Mouse (Mus musculus) C2C12 (cell line): Measurements from ENCODE around the gene Gfy. TPM values are rescaled to one million over a fixed set of nuclear protein-coding genes. Genes with fewer than 3 reads are reported as not detected.

Experiments
- H3K27me3 ChIP-seq: one replicate; pipeline ENCODE4 v1.6.1; 2011; ENCODE audit not compliant: control insufficient read depth, insufficient read depth, insufficient read length
- H3K36me3 ChIP-seq: one replicate; pipeline ENCODE4 v1.6.1; 2011; ENCODE audit not compliant: control insufficient read depth, insufficient read depth
- H3K4me3 ChIP-seq: one replicate; pipeline ENCODE4 v1.5.1; 2011; ENCODE audit warnings: mild to moderate bottlenecking, control low read depth; ENCODE audit not compliant: poor library complexity, insufficient read depth, severe bottlenecking
- H3K79me2 ChIP-seq: one replicate; pipeline ENCODE4 v1.6.1; 2011; ENCODE audit not compliant: control insufficient read depth, insufficient read depth
- H3K79me3 ChIP-seq: one replicate; pipeline ENCODE4 v1.6.1; 2011; ENCODE audit warnings: low read depth, control low read depth
- H3ac ChIP-seq: one replicate; pipeline ENCODE3; 2011; ENCODE audit warnings: low read depth; ENCODE audit not compliant: control insufficient read depth, insufficient read length
- CEBPB ChIP-seq: IDR thresholded peaks from one replicate; pipeline ENCODE4 v1.6.1; 2011; ENCODE audit warnings: low read depth, mild to moderate bottlenecking, control low read depth, moderate library complexity
- CTCF ChIP-seq: IDR thresholded peaks from one replicate; pipeline ENCODE4 v1.5.1; 2011; ENCODE audit not compliant: control insufficient read depth, insufficient read depth, insufficient read length
- FOSL1 ChIP-seq: IDR thresholded peaks from one replicate; pipeline ENCODE4 v1.8.0; 2011; ENCODE audit warnings: mild to moderate bottlenecking, low read length; ENCODE audit not compliant: poor library complexity, insufficient read depth, severe bottlenecking
- MAX ChIP-seq: IDR thresholded peaks from one replicate; pipeline ENCODE4 v1.6.1; 2011; ENCODE audit warnings: mild to moderate bottlenecking, control low read depth
- MYOD1 ChIP-seq: IDR thresholded peaks from one replicate; pipeline ENCODE4 v1.6.1; 2011; ENCODE audit warnings: low read depth; ENCODE audit not compliant: control insufficient read depth, insufficient read length
- MYOG ChIP-seq: IDR thresholded peaks from one replicate; pipeline ENCODE4 v1.6.1; 2011; ENCODE audit not compliant: control insufficient read depth, insufficient read length; ENCODE audit errors: extremely low read depth
- USF1 ChIP-seq: IDR thresholded peaks from one replicate; pipeline ENCODE4 v1.6.1; 2011; ENCODE audit warnings: low read depth, mild to moderate bottlenecking, control low read depth, moderate library complexity
- polyA plus RNA-seq: library from polyadenylated mRNA; unstranded; fragments of >200 nt; fragmentation: generic; extraction: Trizol; gene quantifications from one replicate; pipeline ENCODE4 v1.2.1, GENCODE M21; 2012; ENCODE audit warnings: missing spikeins

Gene Gfy
- polyA plus RNA-seq, 1 experiment = not detected

DNA sequence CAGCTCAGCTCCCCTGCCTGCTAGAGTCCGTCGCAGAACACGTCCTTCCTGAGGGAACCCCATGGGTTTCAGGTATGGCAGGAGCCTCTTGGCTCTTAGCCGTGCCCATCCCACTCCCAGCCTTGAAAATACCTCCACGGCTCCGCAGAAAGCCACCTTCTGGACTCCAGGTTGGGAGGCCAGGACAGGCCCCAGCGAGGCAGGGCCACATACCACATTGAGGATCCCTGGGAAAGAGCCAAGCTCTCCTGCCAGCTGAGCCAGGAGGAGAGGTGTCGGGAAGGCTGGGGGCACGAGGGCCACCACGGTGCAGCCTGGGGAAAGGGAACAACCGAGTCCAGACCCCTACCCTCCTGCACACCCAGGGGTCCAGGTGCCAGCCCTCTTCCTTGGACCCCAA lies 32.1 kb downstream of the Gfy start:
- H3ac ChIP-seq = no peak overlapping the region
- H3K79me2 ChIP-seq = no peaks in the 10 kb centered on the region
- no peaks in the 10 kb centered on the region for H3K36me3 ChIP-seq

DNA sequence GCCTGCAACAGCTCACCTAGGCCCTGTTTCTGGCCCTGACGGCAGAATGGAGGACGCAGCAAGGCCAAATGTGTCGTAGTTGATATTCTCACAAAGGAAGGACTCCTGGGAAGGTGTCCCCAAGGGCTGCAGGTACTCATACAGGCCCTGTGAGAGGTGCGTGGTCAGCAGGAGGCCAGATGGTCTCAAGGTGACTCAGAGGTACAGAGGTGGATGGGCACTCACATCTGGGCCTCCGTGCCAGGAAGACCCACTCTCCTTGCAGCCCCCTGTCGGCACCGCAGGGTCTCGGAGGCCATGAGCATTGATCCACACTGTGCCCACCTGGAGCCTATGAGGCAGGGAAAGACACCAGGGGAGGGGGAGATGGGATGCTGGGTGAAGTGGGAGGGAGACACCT lies 33.9 kb downstream of the Gfy start:
- no peak overlapping the region for H3ac ChIP-seq
- TF ChIP-seq CEBPB (no peak), MYOD1 (no peak), MAX (no peak), MYOG (no peak), FOSL1 (no peak), CTCF (no peak), USF1 (no peak)
- no peaks in the 10 kb centered on the region for H3K79me3 ChIP-seq
- H3K36me3 ChIP-seq = no peaks in the 10 kb centered on the region
- H3K4me3 ChIP-seq = no peak overlapping the region
- H3K79me2 ChIP-seq = no peaks in the 10 kb centered on the region
- H3K27me3 ChIP-seq = no peaks in the 10 kb centered on the region

More for the DNA sequence above, 32.1 kb downstream of the Gfy start:
- H3K27me3 ChIP-seq = no peaks in the 10 kb centered on the region
- H3K79me3 ChIP-seq = no peaks in the 10 kb centered on the region
- TF ChIP-seq MAX (no peak), FOSL1 (no peak), USF1 (no peak), MYOG (no peak), CTCF (no peak), MYOD1 (no peak)
- no peak overlapping the region for H3K4me3 ChIP-seq

DNA sequence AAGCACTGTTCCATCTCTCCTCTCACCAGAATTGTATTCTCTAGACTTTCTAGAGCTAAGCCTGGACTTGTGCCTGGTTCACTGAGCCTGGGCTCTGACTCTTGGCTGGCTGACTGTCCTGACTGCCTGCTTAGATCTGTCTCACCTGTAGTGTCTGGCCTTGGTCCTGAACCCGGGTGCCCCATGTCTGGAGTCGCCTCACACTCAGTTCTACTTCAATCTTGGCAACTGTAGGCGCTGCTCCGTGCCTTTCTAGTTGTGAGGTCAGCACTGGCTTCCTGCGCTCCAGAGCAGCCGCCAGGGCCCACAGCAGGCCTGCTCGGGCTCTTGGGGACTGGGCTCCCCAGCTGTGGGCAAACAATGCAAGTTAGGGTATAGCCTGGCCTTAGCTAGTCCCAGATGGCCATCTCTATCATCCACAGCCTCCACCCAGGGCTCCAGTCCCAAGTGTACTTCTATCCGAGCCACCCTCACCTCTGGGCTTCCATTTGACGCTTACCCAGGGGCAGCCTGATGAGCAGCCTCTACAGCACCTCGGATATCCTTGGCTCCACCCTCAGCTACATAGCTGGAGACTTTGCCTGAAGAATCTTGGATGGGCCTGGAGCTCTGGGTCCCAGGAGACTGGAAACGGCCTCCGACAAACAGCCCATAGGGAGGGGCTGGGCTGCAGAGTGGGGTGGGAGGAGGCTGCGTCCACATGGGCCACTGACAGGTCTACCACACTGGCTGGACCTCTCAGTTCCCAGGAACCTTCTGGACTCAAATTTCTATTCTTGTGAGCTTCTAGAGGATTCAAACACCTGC lies 34.8 kb downstream of the Gfy start:
- Histone ChIP-seq H3ac (no peak overlapping the region), H3K4me3 (no peak overlapping the region), H3K36me3 (no peaks in the 10 kb centered on the region), H3K79me3 (no peaks in the 10 kb centered on the region), H3K79me2 (no peaks in the 10 kb centered on the region), H3K27me3 (no peaks in the 10 kb centered on the region)
- TF ChIP-seq CTCF (no peak), MAX (no peak)

DNA sequence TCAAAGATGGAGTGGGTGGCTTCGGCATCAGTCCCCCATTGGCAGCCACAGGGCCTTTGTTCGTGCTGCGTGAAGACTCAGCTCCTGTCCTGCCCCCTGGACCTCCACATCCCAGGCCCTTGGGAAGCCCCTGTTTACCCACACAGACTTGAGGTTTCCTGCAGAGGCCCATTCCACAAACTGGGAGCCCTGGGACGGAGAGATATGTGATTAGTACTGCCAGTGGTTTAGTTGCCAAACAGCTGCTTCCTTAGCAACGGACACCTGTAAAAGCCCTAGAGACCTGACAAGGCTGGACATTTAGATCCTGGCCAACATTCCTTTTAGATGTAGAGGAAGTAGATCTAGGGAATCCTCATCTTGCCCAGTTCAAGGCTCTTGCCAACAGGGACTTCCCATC lies 37.5 kb downstream of the Gfy start:
- Histone ChIP-seq H3ac (no peak overlapping the region), H3K4me3 (no peak overlapping the region), H3K27me3 (no peaks in the 10 kb centered on the region), H3K79me2 (no peaks in the 10 kb centered on the region), H3K79me3 (no peaks in the 10 kb centered on the region), H3K36me3 (no peaks in the 10 kb centered on the region)
- TF ChIP-seq MAX (no peak), CTCF (no peak), CEBPB (no peak), MYOD1 (no peak), MYOG (no peak), FOSL1 (no peak), USF1 (no peak)

DNA sequence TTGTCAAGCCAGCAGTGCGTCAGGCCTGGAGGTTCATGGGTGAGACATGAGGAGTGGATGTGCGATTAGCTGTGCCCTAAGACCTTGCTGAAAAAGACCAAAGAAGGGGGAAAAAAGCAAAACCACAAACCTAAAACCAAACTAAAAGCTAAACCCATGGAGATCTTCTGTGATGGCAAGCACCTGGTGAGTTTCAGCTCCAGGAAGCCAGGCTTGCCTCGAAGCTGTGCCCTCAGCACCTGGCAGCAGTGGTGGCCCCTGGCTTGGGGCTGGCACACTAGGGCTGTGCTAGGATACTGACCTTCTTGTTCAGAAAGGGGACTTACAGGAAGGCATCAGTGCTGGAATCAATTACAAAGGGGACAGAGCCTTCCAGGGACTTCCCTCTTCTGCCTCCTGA lies 38.0 kb downstream of the Gfy start:
- no peak for TF ChIP-seq MYOD1
- no peak for TF ChIP-seq USF1
- no peak for TF ChIP-seq MAX
- no peak for TF ChIP-seq CTCF
- no peak for TF ChIP-seq CEBPB
- TF ChIP-seq FOSL1 = no peak
- no peak for TF ChIP-seq MYOG
- Histone ChIP-seq H3K79me2 (no peaks in the 10 kb centered on the region), H3K27me3 (no peaks in the 10 kb centered on the region), H3ac (no peak overlapping the region), H3K36me3 (no peaks in the 10 kb centered on the region), H3K79me3 (no peaks in the 10 kb centered on the region), H3K4me3 (no peak overlapping the region)

DNA sequence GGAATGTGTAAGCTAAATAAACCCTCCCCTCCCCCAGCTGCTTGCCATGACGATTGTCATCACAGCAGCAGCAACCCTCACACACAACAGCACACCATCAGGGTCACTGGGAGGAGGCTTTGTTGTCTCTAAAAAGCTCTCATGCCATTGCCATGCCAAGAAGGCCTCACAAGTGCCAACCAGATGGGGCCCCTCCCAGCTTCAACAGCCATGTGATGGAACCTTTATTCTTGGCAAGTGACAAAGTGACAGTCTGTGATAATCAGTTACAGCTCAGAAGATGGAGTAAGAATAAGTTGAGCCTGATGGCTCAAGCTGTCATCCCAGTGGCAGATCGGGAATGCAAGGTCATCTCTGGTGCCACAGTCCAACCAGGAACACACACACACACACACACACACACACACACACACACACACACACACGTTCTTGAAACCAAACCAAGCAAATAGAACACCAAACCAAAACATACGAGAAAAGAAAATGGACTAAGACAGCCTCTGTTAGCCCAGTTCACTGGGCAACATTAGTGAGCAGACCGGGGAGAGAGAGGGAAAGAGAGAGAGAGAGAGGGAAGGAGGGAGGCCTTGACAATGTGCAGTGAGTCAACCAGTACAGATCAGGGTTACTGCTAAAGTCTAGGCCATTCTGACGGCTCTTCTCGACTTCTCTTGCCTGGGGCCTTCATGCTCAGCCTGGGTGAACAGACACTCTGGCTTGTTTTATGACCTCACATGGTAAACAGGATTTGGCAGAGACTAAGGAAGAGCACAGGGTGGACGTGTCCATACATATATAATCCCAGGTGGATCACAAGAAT lies 39.3 kb downstream of the Gfy start:
- H3K36me3 ChIP-seq = no peaks in the 10 kb centered on the region
- no peaks in the 10 kb centered on the region for H3K27me3 ChIP-seq
- no peaks in the 10 kb centered on the region for H3K79me3 ChIP-seq
- no peak overlapping the region for H3ac ChIP-seq
- no peak overlapping the region for H3K4me3 ChIP-seq
- TF ChIP-seq USF1 (no peak), FOSL1 (no peak)
- H3K79me2 ChIP-seq = no peaks in the 10 kb centered on the region
